In genomic region chr3:98273623-98274398, GRCm38 (mm10) we compare ENCODE assay signal across 15 mouse cellular contexts. TPM values are rescaled to one million over a fixed set of nuclear protein-coding genes. Genes with fewer than 3 reads are reported as not detected.
DNase-seq lines count a peak whose midpoint lies in the region; ATAC-seq and TF ChIP-seq lines count a peak whose summit lies in the region.
"Had no signal": no experiment of that assay in that cellular context is flagged by ENCODE, and none has a peak within 500 bp of the region (broad histone marks: within the 10 kb centered on the region; RNA-seq: fewer than 3 reads in every experiment).

No protein-coding gene starts in this region.

- no peak for TF ChIP-seq CTCF in lung, postnatal 0 days (IDR thresholded peaks at IDR 0.05)

- H3K27ac ChIP-seq in forebrain, embryonic 11.5 days (ENCODE audit: low read depth, low read length) = no peak overlapping the region
- H3K27ac ChIP-seq in forebrain, embryonic 16.5 days (ENCODE audit: low read length) = no peak overlapping the region
- H3K27ac ChIP-seq in midbrain, embryonic 10.5 days (replicated peaks) = peak overlapping the region; percentile 57; the same call in 1 of the 2 replicates
- no peak overlapping the region for H3K27ac ChIP-seq in midbrain, embryonic 16.5 days (ENCODE audit: low read length)
- peak overlapping the region; percentile 20; the same call in 1 of the 2 replicates for H3K27ac ChIP-seq in lung, postnatal 0 days (ENCODE audit: low read length)
- H3K27ac ChIP-seq: layer of hippocampus, adult 2 months; limb, embryonic 13.5 days had no signal

- H3K4me1 ChIP-seq in forebrain, embryonic 11.5 days (replicated peaks; ENCODE audit: control insufficient read depth, insufficient read depth, low read length) = 0 out of 2 replicates have a peak, but pooled peaks cover 2% of the 10 kb centered on the region
- 0 out of 2 replicates have a peak, but pooled peaks cover 2% of the 10 kb centered on the region for H3K4me1 ChIP-seq in forebrain, embryonic 16.5 days (replicated peaks; ENCODE audit: control insufficient read depth, insufficient read depth, low read length)
- H3K4me1 ChIP-seq in midbrain, embryonic 10.5 days = peaks cover 10% of the 10 kb centered on the region
- H3K4me1 ChIP-seq in midbrain, embryonic 16.5 days (ENCODE audit: control insufficient read depth, insufficient read depth, low read length) = no peaks in the 10 kb centered on the region
- H3K4me1 ChIP-seq in lung, postnatal 0 days (ENCODE audit: insufficient read depth, low read depth, low read length) = no peaks in the 10 kb centered on the region; the same call in 1 of the 2 replicates

- intact Hi-C loops in heart, postnatal 14 days (cut with DNase I) = no loop called here

- no peak for TF ChIP-seq EP300 in lung, postnatal 0 days (IDR thresholded peaks at IDR 0.05)

- H3K9ac ChIP-seq in forebrain, embryonic 11.5 days (ENCODE audit: low read length) = no peak overlapping the region
- no peak overlapping the region for H3K9ac ChIP-seq in forebrain, embryonic 16.5 days (replicated peaks; ENCODE audit: low read depth, low read length)
- no peak overlapping the region for H3K9ac ChIP-seq in midbrain, embryonic 16.5 days (ENCODE audit: low read depth, low read length)
- H3K9ac ChIP-seq in lung, postnatal 0 days (replicated peaks; ENCODE audit: low read depth) = no peak overlapping the region
- H3K9ac ChIP-seq: limb, embryonic 13.5 days had no signal

- 0 out of 2 replicates have a peak, but pooled peaks have one; percentile 21 for ATAC-seq in forebrain, embryonic 11.5 days (replicated peaks; ENCODE audit: low FRiP score)
- ATAC-seq in forebrain, embryonic 16.5 days = no peak
- no peak for ATAC-seq in midbrain, embryonic 16.5 days
- ATAC-seq in lung, postnatal 0 days = peak; percentile 78

- WGBS in forebrain, embryonic 11.5 days = 65% methylated on average over 11 of the region's 11 CpGs
- 59% methylated on average over 11 of the region's 11 CpGs for WGBS in forebrain, embryonic 16.5 days
- WGBS in midbrain, embryonic 10.5 days = 61% methylated on average over 11 of the region's 11 CpGs
- 58% methylated on average over 10 of the region's 11 CpGs for WGBS in midbrain, embryonic 16.5 days
- 52% methylated on average over 11 of the region's 11 CpGs for WGBS in lung, postnatal 0 days

- H3K4me3 ChIP-seq in forebrain, embryonic 11.5 days (ENCODE audit: low read depth, low read length) = no peak overlapping the region
- H3K4me3 ChIP-seq in forebrain, embryonic 16.5 days (replicated peaks; ENCODE audit: low read length) = no peak overlapping the region
- no peak overlapping the region for H3K4me3 ChIP-seq in midbrain, embryonic 10.5 days
- no peak overlapping the region for H3K4me3 ChIP-seq in midbrain, embryonic 16.5 days (ENCODE audit: low read depth, low read length)
- H3K4me3 ChIP-seq in lung, postnatal 0 days (ENCODE audit: low read depth, low read length) = no peak overlapping the region
- H3K4me3 ChIP-seq: layer of hippocampus, adult 2 months; limb, embryonic 13.5 days had no signal

- no peak overlapping the region for H3K4me2 ChIP-seq in forebrain, embryonic 11.5 days (ENCODE audit: low read depth, low read length, severe bottlenecking)
- no peak overlapping the region for H3K4me2 ChIP-seq in forebrain, embryonic 16.5 days (ENCODE audit: low read length)
- H3K4me2 ChIP-seq in midbrain, embryonic 16.5 days (ENCODE audit: low read length) = no peak overlapping the region
- H3K4me2 ChIP-seq in lung, postnatal 0 days (replicated peaks; ENCODE audit: low read depth, low read length) = no peak overlapping the region
- H3K4me2 ChIP-seq: limb, embryonic 13.5 days had no signal

- H3K36me3 ChIP-seq in forebrain, embryonic 11.5 days (ENCODE audit: control insufficient read depth, insufficient read depth, low read length) = no peaks in the 10 kb centered on the region
- H3K36me3 ChIP-seq in forebrain, embryonic 16.5 days (ENCODE audit: control insufficient read depth, insufficient read depth) = no peaks in the 10 kb centered on the region
- no peaks in the 10 kb centered on the region for H3K36me3 ChIP-seq in midbrain, embryonic 10.5 days
- no peaks in the 10 kb centered on the region for H3K36me3 ChIP-seq in midbrain, embryonic 16.5 days (ENCODE audit: control insufficient read depth, insufficient read depth, low read length)
- no peaks in the 10 kb centered on the region for H3K36me3 ChIP-seq in lung, postnatal 0 days (ENCODE audit: insufficient read depth, low read length)
- H3K36me3 ChIP-seq: limb, embryonic 13.5 days had no signal

- DNase-seq in forebrain, embryonic 11.5 days (ENCODE audit: low spot score) = no peak
- no peak for DNase-seq in midbrain, embryonic 10.5 days (ENCODE audit: low spot score)
- peak; percentile 69 for DNase-seq in lung, postnatal 0 days (ENCODE audit: low spot score)
- no peak for DNase-seq in frontal cortex, adult 2 months (ENCODE audit: extremely low spot score in 1 of 2, low spot score in 1 of 2)
- no peak for DNase-seq in heart, postnatal 14 days
- no peak for DNase-seq in testis, postnatal 10 days (ENCODE audit: low spot score)
- DNase-seq: adrenal gland, postnatal 10 days; thymus, postnatal 36 days had no signal

- H3K27me3 ChIP-seq in forebrain, embryonic 11.5 days (ENCODE audit: control insufficient read depth, insufficient read depth, low read length) = no peaks in the 10 kb centered on the region
- H3K27me3 ChIP-seq in forebrain, embryonic 16.5 days (replicated peaks; ENCODE audit: control insufficient read depth, insufficient read depth, low read length) = no peaks in the 10 kb centered on the region
- no peaks in the 10 kb centered on the region for H3K27me3 ChIP-seq in midbrain, embryonic 10.5 days (ENCODE audit: low read depth, poor library complexity, severe bottlenecking)
- no peaks in the 10 kb centered on the region for H3K27me3 ChIP-seq in midbrain, embryonic 16.5 days (ENCODE audit: control insufficient read depth, insufficient read depth, low read depth, low read length)
- no peaks in the 10 kb centered on the region for H3K27me3 ChIP-seq in lung, postnatal 0 days (replicated peaks; ENCODE audit: insufficient read depth, low read length)
- H3K27me3 ChIP-seq: limb, embryonic 13.5 days had no signal

- H3K9me3 ChIP-seq in forebrain, embryonic 11.5 days (ENCODE audit: control insufficient read depth, low read length) = no peaks in the 10 kb centered on the region
- H3K9me3 ChIP-seq in forebrain, embryonic 16.5 days (ENCODE audit: control insufficient read depth, low read length) = no peaks in the 10 kb centered on the region
- no peaks in the 10 kb centered on the region for H3K9me3 ChIP-seq in midbrain, embryonic 10.5 days (replicated peaks)
- H3K9me3 ChIP-seq in midbrain, embryonic 16.5 days (replicated peaks; ENCODE audit: control insufficient read depth, low read length, poor library complexity, severe bottlenecking) = no peaks in the 10 kb centered on the region
- no peaks in the 10 kb centered on the region for H3K9me3 ChIP-seq in lung, postnatal 0 days (ENCODE audit: low read length)
- H3K9me3 ChIP-seq: limb, embryonic 13.5 days had no signal

RNA-seq across cellular contexts. Expression of gene Hmgcs2, which starts 6.4 kb away (rescaled TPM):
- 0.63 and 1.2 TPM in 2 replicates for polyA plus RNA-seq in forebrain, embryonic 11.5 days (2014; fragmentation: Nextera tagmentation; extraction: Ambion mirVana)
- 10.8 and 12.8 TPM in 2 replicates for polyA plus RNA-seq in forebrain, embryonic 16.5 days (2015; fragmentation: Nextera tagmentation; extraction: Ambion mirVana)
- 1.7 and 3.8 TPM in 2 replicates for polyA plus RNA-seq in midbrain, embryonic 10.5 days (2016; fragmentation: Nextera tagmentation; extraction: Ambion mirVana)
- 16.8 and 18.4 TPM in 2 replicates for polyA plus RNA-seq in midbrain, embryonic 16.5 days (2015; fragmentation: Nextera tagmentation; extraction: Ambion mirVana)
- polyA plus RNA-seq in lung, postnatal 0 days (2015; fragmentation: Nextera tagmentation; extraction: Ambion mirVana) = 12.8 and 34.0 TPM in 2 replicates
- polyA plus RNA-seq in frontal cortex, adult 2 months (2012; rRNA removed) = 14.1 and 14.9 TPM in 2 replicates
- 10 to 100 TPM; 64.9 to 70.1 TPM for total RNA-seq in heart, postnatal 14 days (2021)

RNA-seq across cellular contexts. Expression of gene Reg4, which starts 51.9 kb away (rescaled TPM):
- polyA plus RNA-seq in forebrain, embryonic 11.5 days (2014; fragmentation: Nextera tagmentation; extraction: Ambion mirVana) = not detected in 2 replicates
- not detected in 2 replicates for polyA plus RNA-seq in forebrain, embryonic 16.5 days (2015; fragmentation: Nextera tagmentation; extraction: Ambion mirVana)
- polyA plus RNA-seq in midbrain, embryonic 10.5 days (2016; fragmentation: Nextera tagmentation; extraction: Ambion mirVana) = not detected in 2 replicates
- not detected in 2 replicates for polyA plus RNA-seq in midbrain, embryonic 16.5 days (2015; fragmentation: Nextera tagmentation; extraction: Ambion mirVana)
- not detected in 2 replicates for polyA plus RNA-seq in lung, postnatal 0 days (2015; fragmentation: Nextera tagmentation; extraction: Ambion mirVana)
- polyA plus RNA-seq in frontal cortex, adult 2 months (2012; rRNA removed) = 0.13 TPM in 1 of 2 replicates, not detected in the other
- total RNA-seq in heart, postnatal 14 days (2021) = not detected
- total RNA-seq: adrenal gland, postnatal 10 days; gastrocnemius, postnatal 4 days; hematopoietic stem cell, adult 5-6 weeks; layer of hippocampus, adult 2 months had no signal
- polyA plus RNA-seq: limb, embryonic 13.5 days; spleen, adult 2 months had no signal

Comparison
In these comparisons a context has a peak if more than half of its experiments do, and no peak if none do; other contexts are left out.
1. ATAC-seq: peak in forebrain, embryonic 11.5 days (single experiment) and lung, postnatal 0 days (single experiment); none in forebrain, embryonic 16.5 days (single experiment) and midbrain, embryonic 16.5 days (single experiment).
2. H3K27ac ChIP-seq: peak in midbrain, embryonic 10.5 days (single experiment) and lung, postnatal 0 days (single experiment); none in forebrain, embryonic 11.5 days (single experiment), forebrain, embryonic 16.5 days (single experiment) and midbrain, embryonic 16.5 days (single experiment).